Mouse (Mus musculus) lung, adult 2 months (tissue): ENCODE results near the gene Iqcd.

Experiments
- CTCF ChIP-seq: fragments of 200-500 bp; IDR thresholded peaks from 2 replicates; pipeline ENCODE4 v1.5.1; 2011; ENCODE audit warnings: mild to moderate bottlenecking, low read length, control low read depth; ENCODE audit not compliant: insufficient read depth
- POLR2A ChIP-seq: fragments of 200-500 bp; IDR thresholded peaks from 2 replicates; pipeline ENCODE4 v1.6.1; 2011; ENCODE audit warnings: low read depth, mild to moderate bottlenecking, control low read depth, low read length, borderline replicate concordance; ENCODE audit errors: extremely low read depth

- TF ChIP-seq CTCF: no peak
- TF ChIP-seq POLR2A: no peak
Observed at GRCm38 (mm10) chr5:120567761-120568211, 21.0 kb upstream of the Iqcd start.
